Mouse (Mus musculus): ENCODE data around the gene Gm20604. TPM values are rescaled to one million over a fixed set of nuclear protein-coding genes. Genes with fewer than 3 reads are reported as not detected.

Gene Gm20604
- total and polyA plus RNA-seq, 2 experiments from 2014 or later, result 11.2 to 12.1 TPM

DNA sequence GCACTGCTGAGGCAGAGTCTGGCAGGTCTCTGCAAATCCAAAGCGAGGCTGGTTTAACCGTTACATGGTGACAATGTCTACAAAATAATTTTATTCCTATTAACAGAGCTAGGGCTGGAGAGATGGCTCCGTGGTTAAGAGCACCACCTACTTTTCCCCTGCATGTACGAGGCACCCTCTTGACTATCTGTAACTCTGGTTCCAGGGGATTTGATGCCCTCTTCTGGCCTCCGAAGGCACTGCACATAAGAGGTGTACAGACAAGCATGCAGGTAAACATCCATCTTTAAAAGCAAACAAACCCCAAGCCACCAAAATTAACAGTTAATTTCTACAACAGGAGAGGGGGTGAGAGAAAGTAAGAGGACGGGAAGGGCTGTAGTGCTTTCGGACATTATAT, 2.2 kb downstream of the Gm20604 start:
- 70% methylated on average over 7 of the region's 7 CpGs for WGBS
- peak; percentile 25; the same call in 1 of the 2 replicates for TF ChIP-seq CTCF (IDR thresholded peaks at IDR 0.05; ENCODE audit: low read depth)
- no peak for TF ChIP-seq EP300 (IDR thresholded peaks at IDR 0.05; ENCODE audit: low read depth)
- ATAC-seq (ENCODE audit: insufficient read depth, low read depth) (no peak), DNase-seq (ENCODE audit: low spot score) (no peak)
- H3K4me3 ChIP-seq (ENCODE audit: low read depth, low read length), result peak overlapping the region; percentile 94
- H3K36me3 ChIP-seq (replicated peaks; ENCODE audit: control insufficient read depth, insufficient read depth, low read length), result no peaks in the 10 kb centered on the region
- no peaks in the 10 kb centered on the region for H3K9me3 ChIP-seq (replicated peaks; ENCODE audit: control insufficient read depth, low read length)
- peak overlapping the region; percentile 87 for H3K4me2 ChIP-seq (ENCODE audit: low read depth, low read length)
- H3K4me1 ChIP-seq (ENCODE audit: control insufficient read depth, insufficient read depth), result peaks cover 15% of the 10 kb centered on the region
- H3K27ac ChIP-seq (ENCODE audit: low read depth), result peak overlapping the region; percentile 78; the same call in 1 of the 2 replicates
- no peaks in the 10 kb centered on the region for H3K27me3 ChIP-seq (ENCODE audit: control insufficient read depth, insufficient read depth, low read length)
- no peak overlapping the region for H3K9ac ChIP-seq (replicated peaks; ENCODE audit: low read depth, low read length)

DNA sequence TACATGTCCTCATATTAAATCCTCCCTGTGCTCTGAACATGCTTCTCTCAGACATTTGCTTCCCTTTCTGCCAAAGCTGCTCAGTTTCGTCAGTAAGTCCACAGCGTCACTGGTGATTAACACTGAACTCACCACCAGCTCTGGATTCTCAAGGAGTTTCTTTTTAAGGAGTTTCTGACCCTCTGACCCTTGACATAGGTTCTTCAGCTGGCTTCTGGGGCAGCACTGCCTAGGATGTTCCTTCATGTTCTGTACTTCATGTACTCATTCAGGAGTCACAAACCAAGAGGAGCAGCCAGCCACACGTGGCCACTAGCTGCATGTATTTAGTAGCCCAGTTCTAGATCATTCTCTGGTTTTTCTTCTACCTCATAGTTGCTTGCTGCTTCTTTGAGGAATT, 10.2 kb downstream of the Gm20604 start:
- 86% methylated on average over 3 of the region's 3 CpGs for WGBS
- DNase-seq (ENCODE audit: low spot score) (no peak), ATAC-seq (ENCODE audit: insufficient read depth, low read depth) (no peak)
- no peaks in the 10 kb centered on the region for H3K9me3 ChIP-seq (replicated peaks; ENCODE audit: control insufficient read depth, low read length)
- no peaks in the 10 kb centered on the region for H3K27me3 ChIP-seq (ENCODE audit: control insufficient read depth, insufficient read depth, low read length)
- H3K4me2 ChIP-seq (ENCODE audit: low read depth, low read length), result no peak overlapping the region
- H3K4me1 ChIP-seq (ENCODE audit: control insufficient read depth, insufficient read depth), result peaks cover 5% of the 10 kb centered on the region; the same call in 1 of the 2 replicates
- peaks cover 7% of the 10 kb centered on the region for H3K36me3 ChIP-seq (replicated peaks; ENCODE audit: control insufficient read depth, insufficient read depth, low read length)
- TF ChIP-seq CTCF (IDR thresholded peaks at IDR 0.05; ENCODE audit: low read depth) (no peak), EP300 (IDR thresholded peaks at IDR 0.05; ENCODE audit: low read depth) (no peak)
- H3K9ac ChIP-seq (replicated peaks; ENCODE audit: low read depth, low read length), result no peak overlapping the region
- H3K27ac ChIP-seq (ENCODE audit: low read depth), result no peak overlapping the region
- no peak overlapping the region for H3K4me3 ChIP-seq (ENCODE audit: low read depth, low read length)

DNA sequence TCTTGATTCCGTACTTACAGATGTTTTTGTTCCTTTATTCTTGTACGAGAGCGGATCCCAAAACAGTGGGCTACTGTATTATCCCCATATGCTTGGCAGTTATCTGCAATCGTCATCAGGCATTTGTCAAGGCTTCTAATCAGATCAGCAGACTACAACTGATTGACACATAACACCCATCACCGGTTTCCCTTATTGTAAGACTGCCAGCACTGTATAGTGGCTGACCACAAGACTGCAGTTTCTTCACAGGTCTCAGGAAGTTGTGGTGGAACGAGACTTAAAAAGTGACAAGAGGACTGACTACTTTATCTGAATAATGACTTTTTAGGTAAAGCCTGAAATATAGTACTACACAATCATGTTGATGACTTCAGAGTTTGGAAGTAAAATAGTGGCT, 13.6 kb downstream of the Gm20604 start:
- Histone ChIP-seq H3K4me3 (ENCODE audit: low read depth, low read length) (no peak overlapping the region), H3K9ac (replicated peaks; ENCODE audit: low read depth, low read length) (peak overlapping the region; percentile 84)
- TF ChIP-seq EP300 (IDR thresholded peaks at IDR 0.05; ENCODE audit: low read depth), result no peak
- TF ChIP-seq CTCF (IDR thresholded peaks at IDR 0.05; ENCODE audit: low read depth), result no peak

DNA sequence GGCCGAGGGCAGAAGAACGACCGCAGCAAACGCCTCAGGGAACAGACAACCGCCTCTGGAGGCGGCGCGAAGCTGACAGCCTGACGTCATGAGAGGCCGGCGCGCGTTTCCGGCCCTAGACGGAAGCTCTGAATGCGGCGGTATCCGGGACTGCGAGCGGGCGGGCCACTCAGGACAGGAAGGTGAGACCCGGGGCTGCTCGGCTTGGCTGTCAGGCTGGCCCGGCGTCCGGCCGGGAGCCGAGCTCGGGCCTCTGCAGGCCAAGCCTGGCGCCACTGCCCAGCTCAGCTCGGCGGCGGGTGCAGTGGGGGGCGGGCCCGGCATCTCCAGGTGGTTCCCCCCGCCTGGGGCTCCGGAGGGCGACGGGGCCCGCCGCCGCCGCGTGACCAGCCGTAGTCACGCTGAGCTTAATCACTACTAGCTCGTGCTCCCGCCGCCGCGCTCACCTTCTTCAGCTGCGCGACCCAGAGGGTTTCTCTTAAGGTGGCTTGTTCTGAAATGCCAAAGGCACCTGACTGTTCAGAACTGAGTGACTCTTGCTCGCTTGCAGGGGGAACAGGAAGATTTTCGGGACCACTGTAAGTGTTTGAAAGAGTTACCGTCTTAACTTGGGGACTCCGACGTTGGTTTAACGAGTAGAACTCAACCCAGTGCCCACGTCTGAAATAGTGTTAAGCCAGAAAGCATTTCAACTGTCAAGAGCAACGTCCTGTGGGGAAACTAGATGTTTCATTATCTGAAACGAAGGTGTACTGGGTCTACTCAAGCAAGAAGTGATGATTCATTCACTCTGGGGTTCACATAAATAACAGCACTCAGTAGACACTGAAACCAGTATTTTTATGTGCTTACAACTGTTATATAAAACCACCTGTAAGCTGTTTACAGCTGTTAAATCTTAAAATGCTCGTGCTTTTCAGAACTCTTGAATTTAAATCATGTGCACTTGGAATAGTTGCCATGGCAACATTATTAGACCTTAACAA, 14.6 kb downstream of the Gm20604 start, which contains the start of the genes Moap1 and Tmem251:
Moap1 (minus strand) TSS at position 73 of the 986 bp plus-strand sequence.
Tmem251 (plus strand) TSS at position 174 of the 986 bp plus-strand sequence.
- peak; percentile 97 for ATAC-seq (ENCODE audit: insufficient read depth, low read depth)
- peaks cover 7% of the 10 kb centered on the region for H3K36me3 ChIP-seq (replicated peaks; ENCODE audit: control insufficient read depth, insufficient read depth, low read length)
- peak within 1 kb of the TSS; percentile 84 for H3K9ac ChIP-seq (replicated peaks; ENCODE audit: low read depth, low read length)
- H3K4me3 ChIP-seq (ENCODE audit: low read depth, low read length), result peak within 1 kb of the TSS; percentile 89
- TF ChIP-seq CTCF (IDR thresholded peaks at IDR 0.05; ENCODE audit: low read depth), result no peak
- no peak for TF ChIP-seq EP300 (IDR thresholded peaks at IDR 0.05; ENCODE audit: low read depth)
- no peaks in the 10 kb centered on the region for H3K27me3 ChIP-seq (ENCODE audit: control insufficient read depth, insufficient read depth, low read length)
- H3K9me3 ChIP-seq (replicated peaks; ENCODE audit: control insufficient read depth, low read length), result no peaks in the 10 kb centered on the region
- peak; percentile 92 for DNase-seq (ENCODE audit: low spot score)
- peak within 1 kb of the TSS; percentile 90 for H3K4me2 ChIP-seq (ENCODE audit: low read depth, low read length)
- under 1% methylated on average over 55 of the region's 63 CpGs for WGBS
- peaks cover 13% of the 10 kb centered on the region for H3K4me1 ChIP-seq (ENCODE audit: control insufficient read depth, insufficient read depth)
- peak within 1 kb of the TSS; percentile 95 for H3K27ac ChIP-seq (ENCODE audit: low read depth)

More for the DNA sequence above, 13.6 kb downstream of the Gm20604 start:
- no peaks in the 10 kb centered on the region for H3K9me3 ChIP-seq (replicated peaks; ENCODE audit: control insufficient read depth, low read length)
- no peaks in the 10 kb centered on the region for H3K27me3 ChIP-seq (ENCODE audit: control insufficient read depth, insufficient read depth, low read length)
- H3K4me2 ChIP-seq (ENCODE audit: low read depth, low read length), result peak overlapping the region; percentile 90; the same call in 1 of the 2 replicates
- H3K36me3 ChIP-seq (replicated peaks; ENCODE audit: control insufficient read depth, insufficient read depth, low read length), result peaks cover 7% of the 10 kb centered on the region
- 51% methylated on average over 6 of the region's 6 CpGs for WGBS
- no peak overlapping the region for H3K27ac ChIP-seq (ENCODE audit: low read depth)
- ATAC-seq (ENCODE audit: insufficient read depth, low read depth) (no peak), DNase-seq (ENCODE audit: low spot score) (no peak)
- H3K4me1 ChIP-seq (ENCODE audit: control insufficient read depth, insufficient read depth), result peaks cover 13% of the 10 kb centered on the region

DNA sequence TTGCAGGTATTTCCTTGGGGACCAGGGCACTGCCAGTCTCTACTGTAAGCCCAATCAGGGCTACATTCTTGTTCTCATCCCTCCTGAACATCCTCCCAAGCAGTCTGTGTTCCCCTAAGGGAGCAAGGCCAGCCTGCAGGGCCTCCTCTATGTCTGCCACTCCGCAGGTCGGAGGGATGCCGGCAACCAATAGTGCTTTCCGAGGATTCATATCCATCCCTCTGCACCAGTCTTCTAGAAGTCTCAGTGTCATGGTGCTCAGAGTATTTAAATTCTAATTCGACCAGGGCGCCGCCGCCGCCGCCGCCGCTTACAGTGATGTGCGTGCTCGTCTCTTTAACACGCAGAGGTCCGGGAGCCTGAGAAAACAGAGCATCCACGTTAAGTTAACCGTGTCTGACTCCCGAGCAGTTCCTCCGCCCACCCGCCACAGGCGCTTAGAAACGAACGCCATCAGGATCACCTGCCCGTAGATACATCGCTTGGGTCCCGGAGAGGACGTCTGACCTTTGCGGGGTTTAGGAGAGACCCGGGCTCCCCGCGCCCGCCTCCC, 15.4 kb downstream of the Gm20604 start:
- H3K9me3 ChIP-seq (replicated peaks; ENCODE audit: control insufficient read depth, low read length), result no peaks in the 10 kb centered on the region
- ATAC-seq (ENCODE audit: insufficient read depth, low read depth) (peak; percentile 45), DNase-seq (ENCODE audit: low spot score) (no peak)
- under 1% methylated on average over 33 of the region's 33 CpGs for WGBS
- peak overlapping the region; percentile 95 for H3K27ac ChIP-seq (ENCODE audit: low read depth)
- H3K27me3 ChIP-seq (ENCODE audit: control insufficient read depth, insufficient read depth, low read length), result no peaks in the 10 kb centered on the region
- peak overlapping the region; percentile 90 for H3K4me2 ChIP-seq (ENCODE audit: low read depth, low read length)
- H3K36me3 ChIP-seq (replicated peaks; ENCODE audit: control insufficient read depth, insufficient read depth, low read length), result peaks cover 7% of the 10 kb centered on the region; the same call in 1 of the 2 replicates
- peak overlapping the region; percentile 89 for H3K4me3 ChIP-seq (ENCODE audit: low read depth, low read length)
- peaks cover 13% of the 10 kb centered on the region for H3K4me1 ChIP-seq (ENCODE audit: control insufficient read depth, insufficient read depth)
- TF ChIP-seq EP300 (IDR thresholded peaks at IDR 0.05; ENCODE audit: low read depth) (no peak), CTCF (IDR thresholded peaks at IDR 0.05; ENCODE audit: low read depth) (no peak)
- peak overlapping the region; percentile 84 for H3K9ac ChIP-seq (replicated peaks; ENCODE audit: low read depth, low read length)
